Mouse (Mus musculus) hindbrain, embryonic 11.5 days (tissue): ENCODE measurements around the gene Ogdhl. TPM values are rescaled to one million over a fixed set of nuclear protein-coding genes. Genes with fewer than 3 reads are reported as not detected.
"Not testable (repeated sequence)": the region's sequence is repeated elsewhere in the genome, so short reads cannot be mapped to it uniquely, and the experiment has no call there.

ENCODE experiments used
- ATAC-seq: fragments of 200-750 bp; cut with Nextera tagmentation; 2 replicates; pipeline ENCODE4 v1.8.0; 2017; ENCODE audit warnings: mild to moderate bottlenecking, moderate TSS enrichment, moderate library complexity; ENCODE audit not compliant: low FRiP score
- DNase-seq: peaks from one replicate; pipeline ENCODE4 v3.0.0-alpha.2; 2015; ENCODE audit warnings: low spot score
- H3K27ac ChIP-seq: fragments of 300-500 bp; sonication (generic); 2 replicates; pipeline ENCODE4 v1.5.1; 2014; ENCODE audit warnings: mild to moderate bottlenecking, low read depth, low read length
- H3K27me3 ChIP-seq: fragments of 300-500 bp; sonication (generic); 2 replicates; pipeline ENCODE4 v1.6.1; 2014; ENCODE audit warnings: mild to moderate bottlenecking, low read length, moderate library complexity, mixed read lengths; ENCODE audit not compliant: control insufficient read depth, insufficient read depth
- H3K36me3 ChIP-seq: fragments of 300-500 bp; sonication (generic); 2 replicates; pipeline ENCODE4 v1.6.1; 2014; ENCODE audit warnings: mild to moderate bottlenecking, low read length, moderate library complexity, mixed read lengths; ENCODE audit not compliant: control insufficient read depth, insufficient read depth
- H3K4me1 ChIP-seq: fragments of 300-500 bp; sonication (generic); replicated peaks from 2 replicates; pipeline ENCODE4 v1.6.1; 2014; ENCODE audit warnings: low read length, mixed read lengths; ENCODE audit not compliant: control insufficient read depth, insufficient read depth
- H3K4me2 ChIP-seq: fragments of 300-500 bp; sonication (generic); replicated peaks from 2 replicates; pipeline ENCODE4 v1.6.1; 2014; ENCODE audit warnings: mild to moderate bottlenecking, low read depth, low read length
- H3K4me3 ChIP-seq: fragments of 300-500 bp; sonication (generic); 2 replicates; pipeline ENCODE4 v1.5.1; 2014; ENCODE audit warnings: low read depth, low read length
- H3K9ac ChIP-seq: fragments of 300-500 bp; sonication (generic); 2 replicates; pipeline ENCODE4 v1.6.1; 2014; ENCODE audit warnings: low read depth, low read length
- H3K9me3 ChIP-seq: fragments of 300-500 bp; sonication (generic); 2 replicates; pipeline ENCODE4 v1.6.1; 2016; ENCODE audit warnings: low read length; ENCODE audit not compliant: control insufficient read depth
- WGBS: fragments of 180-500 bp; shearing (Covaris S2); extraction: QIAGEN DNeasy Blood & Tissue Kit; methylation state at CpG from one replicate; pipeline ENCODE4 v1.1.7; 2014; 5-methylcytosine and 5-hydroxymethylcytosine counted together
- polyA plus RNA-seq: library from polyadenylated mRNA; unstranded; fragments of >200 nt; fragmentation: Nextera tagmentation; extraction: Ambion mirVana; gene quantifications from 2 replicates; pipeline ENCODE4 v1.2.1, GENCODE M21; 2014

Gene Ogdhl
- polyA plus RNA-seq, 1 experiment from 2014 or later, result 14.5 TPM

DNA sequence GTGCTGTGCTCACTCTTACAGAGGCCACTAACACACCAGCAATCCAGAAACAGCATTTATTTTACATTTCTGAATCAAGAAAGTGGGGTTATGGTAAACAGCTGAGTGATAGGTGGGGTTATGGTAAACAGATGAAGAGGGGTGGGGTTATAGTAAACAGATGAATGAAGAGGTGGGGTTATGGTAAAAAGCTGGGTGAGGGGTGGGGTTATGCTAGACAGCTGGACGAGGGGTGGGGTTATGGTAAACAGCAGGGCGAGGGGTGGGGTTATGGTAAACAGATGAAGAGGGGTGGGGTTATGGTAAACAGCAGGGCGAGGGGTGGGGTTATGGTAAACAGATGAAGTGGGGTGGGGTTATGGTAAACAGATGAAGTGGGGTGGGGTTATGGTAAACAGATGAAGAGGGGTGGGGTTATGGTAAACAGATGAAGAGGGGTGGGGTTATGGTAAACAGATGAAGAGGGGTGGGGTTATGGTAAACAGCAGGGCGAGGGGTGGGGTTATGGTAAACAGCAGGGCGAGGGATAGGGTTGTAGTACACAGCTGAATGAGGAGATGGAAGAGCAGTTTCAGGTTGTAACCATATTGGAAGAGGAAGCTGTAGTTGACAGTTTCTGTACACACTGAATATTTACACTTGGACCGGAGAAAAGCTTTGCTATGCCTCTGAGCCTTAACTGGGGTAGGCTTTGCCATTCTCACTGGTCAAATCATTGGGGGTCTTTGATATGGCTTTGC is 29.5 kb downstream of the Ogdhl start:
- not testable (repeated sequence) for H3K9me3 ChIP-seq, H3K4me2 ChIP-seq, H3K36me3 ChIP-seq, H3K4me1 ChIP-seq, H3K27me3 ChIP-seq, H3K27ac ChIP-seq, H3K4me3 ChIP-seq, H3K9ac ChIP-seq, DNase-seq, ATAC-seq
- 34% methylated on average over 6 of the region's 6 CpGs for WGBS

DNA sequence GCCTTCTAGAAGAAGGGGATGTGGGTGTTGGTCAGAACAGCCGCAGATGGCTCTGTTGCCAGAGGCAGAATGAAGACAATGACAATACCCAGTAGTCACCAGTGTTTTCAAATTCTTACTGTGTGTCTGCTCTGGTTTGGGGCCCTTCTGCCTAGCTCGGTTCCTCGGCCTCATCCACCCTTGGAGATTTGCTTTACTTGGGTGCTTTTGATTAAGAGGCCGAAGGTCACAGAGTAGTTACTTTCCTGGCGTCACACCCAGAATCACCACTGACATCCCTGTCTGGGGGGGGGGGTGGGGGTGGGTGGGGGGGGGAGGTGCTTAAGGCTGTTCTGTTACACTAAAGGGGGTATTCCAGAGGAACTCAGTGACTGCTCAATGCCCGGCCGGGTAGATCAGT is 42.5 kb downstream of the Ogdhl start:
- Histone ChIP-seq H3K4me2 (no peak overlapping the region), H3K9me3 (no peaks in the 10 kb centered on the region), H3K4me3 (no peak overlapping the region), H3K36me3 (no peaks in the 10 kb centered on the region), H3K9ac (no peak overlapping the region), H3K27ac (no peak overlapping the region), H3K27me3 (no peaks in the 10 kb centered on the region), H3K4me1 (no peaks in the 10 kb centered on the region)
- 56% methylated on average over 7 of the region's 7 CpGs for WGBS
- DNase-seq (no peak), ATAC-seq (no peak)

DNA sequence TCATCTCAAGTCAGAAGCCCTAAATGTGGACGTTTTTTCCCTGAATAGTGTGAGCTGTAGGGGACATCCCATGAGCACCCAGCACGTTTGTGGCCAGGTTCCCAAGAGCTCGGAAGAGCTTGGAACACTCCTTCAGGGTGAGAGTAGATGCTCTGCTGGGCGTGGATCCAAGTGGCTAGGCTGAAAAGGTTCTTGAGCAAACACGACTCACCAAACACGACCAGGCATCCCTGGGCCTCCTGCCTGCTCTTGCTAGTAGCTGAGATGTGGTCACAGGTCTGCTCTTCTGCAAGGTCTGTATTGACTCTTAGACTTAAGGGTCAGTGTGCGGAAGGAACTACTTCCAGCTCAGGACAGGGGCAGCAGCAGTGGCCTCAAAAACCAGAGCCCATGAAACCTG is 47.9 kb downstream of the Ogdhl start:
- H3K27me3 ChIP-seq, result no peaks in the 10 kb centered on the region
- ATAC-seq (no peak), DNase-seq (no peak)
- no peaks in the 10 kb centered on the region for H3K4me1 ChIP-seq
- H3K9ac ChIP-seq, result no peak overlapping the region
- H3K36me3 ChIP-seq, result no peaks in the 10 kb centered on the region
- H3K9me3 ChIP-seq, result no peaks in the 10 kb centered on the region
- 73% methylated on average over 7 of the region's 7 CpGs for WGBS
- H3K4me2 ChIP-seq, result no peak overlapping the region
- H3K4me3 ChIP-seq, result no peak overlapping the region
- H3K27ac ChIP-seq, result no peak overlapping the region

DNA sequence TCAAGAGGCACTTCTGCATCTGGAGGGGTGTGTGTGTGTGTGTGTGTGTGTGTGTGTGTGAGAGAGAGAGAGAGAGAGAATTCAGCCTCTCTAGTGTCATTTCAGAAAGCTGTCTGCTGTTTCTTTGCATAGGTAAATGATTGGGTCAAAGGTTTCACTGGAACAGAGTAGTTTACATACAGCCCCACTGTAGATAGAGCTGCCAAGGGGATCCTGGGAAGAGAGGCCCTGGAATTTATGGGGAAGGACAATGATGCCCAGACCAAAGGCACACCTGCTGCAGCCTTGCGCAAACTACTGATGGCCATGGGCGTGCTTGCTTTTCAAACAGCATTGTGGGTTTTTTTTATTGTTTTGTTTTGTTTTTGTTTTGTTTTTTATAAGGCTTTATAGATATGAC is 50.7 kb downstream of the Ogdhl start:
- Histone ChIP-seq H3K4me2 (no peak overlapping the region), H3K27me3 (no peaks in the 10 kb centered on the region), H3K4me3 (no peak overlapping the region), H3K9me3 (no peaks in the 10 kb centered on the region), H3K36me3 (no peaks in the 10 kb centered on the region), H3K9ac (no peak overlapping the region), H3K27ac (no peak overlapping the region), H3K4me1 (no peaks in the 10 kb centered on the region)
- DNase-seq, result no peak
- no peak for ATAC-seq
- WGBS, result 93% methylated on average over 2 of the region's 2 CpGs

DNA sequence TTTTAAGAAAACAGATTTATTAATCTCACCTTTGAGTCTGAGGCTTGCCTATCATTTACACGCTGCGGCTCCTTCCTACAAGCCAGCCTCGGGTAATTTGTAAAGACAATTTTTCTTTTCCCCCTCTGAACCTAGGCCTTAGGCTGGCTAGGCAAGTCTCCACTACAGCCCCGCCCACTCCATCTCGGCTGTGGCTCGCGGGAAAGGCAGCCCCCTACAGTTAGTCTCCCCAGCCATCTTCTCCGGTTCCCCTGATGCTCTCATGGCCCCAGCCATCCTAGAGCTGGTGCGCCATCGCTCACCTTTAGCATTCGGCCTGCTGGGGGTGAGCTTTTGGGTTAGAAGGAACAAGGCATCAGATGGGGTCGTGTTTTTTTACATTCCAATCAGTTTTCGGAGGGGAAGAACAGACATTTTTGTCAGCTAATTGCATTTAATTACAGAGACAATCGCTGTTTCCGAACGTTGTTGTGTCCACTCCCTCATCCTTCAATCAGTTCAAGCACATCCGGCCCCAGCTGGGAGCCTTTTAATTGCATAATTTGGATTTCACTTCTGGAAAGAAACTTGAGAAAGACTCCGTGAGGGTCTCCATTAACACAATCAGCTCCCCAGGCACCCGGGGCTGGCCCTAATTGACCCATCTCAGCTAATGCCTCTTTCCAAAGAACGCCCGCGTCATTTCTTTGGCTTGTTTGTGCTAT is 57.7 kb downstream of the Ogdhl start:
- no peaks in the 10 kb centered on the region; the same call in 1 of the 2 replicates for H3K27me3 ChIP-seq
- no peak overlapping the region for H3K9ac ChIP-seq
- DNase-seq, result peak; percentile 51
- H3K36me3 ChIP-seq, result no peaks in the 10 kb centered on the region
- ATAC-seq, result no peak
- H3K4me1 ChIP-seq, result no peaks in the 10 kb centered on the region; the same call in 1 of the 2 replicates
- no peaks in the 10 kb centered on the region for H3K9me3 ChIP-seq
- H3K4me2 ChIP-seq, result no peak overlapping the region; the same call in 1 of the 2 replicates
- 16% methylated on average over 22 of the region's 22 CpGs for WGBS
- H3K4me3 ChIP-seq, result 0 out of 2 replicates have a peak overlapping the region, but pooled peaks have one; percentile 6
- H3K27ac ChIP-seq, result no peak overlapping the region

DNA sequence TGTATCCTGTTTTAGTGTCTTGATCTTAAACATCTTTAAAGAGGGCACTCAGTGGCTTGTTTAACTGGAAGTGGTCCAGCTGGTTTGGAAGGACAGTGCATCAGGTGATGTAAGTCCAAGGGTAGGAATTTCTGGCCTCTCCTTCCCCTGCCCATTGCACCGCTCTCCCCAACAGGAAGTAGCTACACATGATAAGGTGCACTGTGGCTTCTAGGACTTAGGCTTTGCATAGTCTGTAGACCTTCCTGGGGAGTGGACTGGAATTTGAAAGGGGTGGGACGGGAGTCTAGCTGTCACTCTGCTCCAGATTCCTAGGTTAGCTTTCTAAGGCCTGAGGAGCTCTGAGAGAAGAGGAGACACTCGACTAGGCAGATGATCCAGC is 58.3 kb downstream of the Ogdhl start:
- H3K9ac ChIP-seq, result no peak overlapping the region
- WGBS, result 45% methylated on average over 3 of the region's 3 CpGs
- H3K36me3 ChIP-seq, result no peaks in the 10 kb centered on the region
- no peaks in the 10 kb centered on the region; the same call in 1 of the 2 replicates for H3K27me3 ChIP-seq
- DNase-seq, result peak; percentile 10
- H3K4me1 ChIP-seq, result no peaks in the 10 kb centered on the region; the same call in 1 of the 2 replicates
- no peak for ATAC-seq
- H3K4me2 ChIP-seq, result no peak overlapping the region
- H3K4me3 ChIP-seq, result no peak overlapping the region
- no peak overlapping the region for H3K27ac ChIP-seq
- H3K9me3 ChIP-seq, result no peaks in the 10 kb centered on the region

DNA sequence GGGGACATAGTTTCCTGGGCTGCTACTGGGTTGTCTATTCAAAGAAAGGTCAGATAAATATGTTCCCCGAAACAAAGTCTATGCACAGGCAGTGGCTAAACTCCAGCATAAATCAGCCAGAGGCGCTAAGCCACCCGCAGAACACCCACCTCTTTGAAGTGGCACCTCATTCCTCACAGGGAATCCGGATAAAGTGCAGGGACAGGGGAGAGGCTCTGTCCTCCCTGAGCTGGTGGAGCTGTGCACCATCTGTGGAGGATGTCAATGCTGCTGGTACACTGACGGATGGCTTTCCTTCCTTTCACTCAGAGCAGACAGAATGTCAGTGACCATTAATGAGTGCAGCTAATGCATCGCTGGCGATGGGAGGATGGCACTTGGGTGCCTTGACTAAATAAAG is 59.2 kb downstream of the Ogdhl start:
- Histone ChIP-seq H3K9ac (no peak overlapping the region), H3K27ac (no peak overlapping the region), H3K4me3 (no peak overlapping the region), H3K36me3 (no peaks in the 10 kb centered on the region), H3K4me1 (no peaks in the 10 kb centered on the region; the same call in 1 of the 2 replicates), H3K9me3 (no peaks in the 10 kb centered on the region), H3K27me3 (no peaks in the 10 kb centered on the region; the same call in 1 of the 2 replicates), H3K4me2 (no peak overlapping the region)
- WGBS, result 26% methylated on average over 7 of the region's 7 CpGs
- ATAC-seq, result peak; percentile 59; the same call in 1 of the 2 replicates
- peak; percentile 26 for DNase-seq

DNA sequence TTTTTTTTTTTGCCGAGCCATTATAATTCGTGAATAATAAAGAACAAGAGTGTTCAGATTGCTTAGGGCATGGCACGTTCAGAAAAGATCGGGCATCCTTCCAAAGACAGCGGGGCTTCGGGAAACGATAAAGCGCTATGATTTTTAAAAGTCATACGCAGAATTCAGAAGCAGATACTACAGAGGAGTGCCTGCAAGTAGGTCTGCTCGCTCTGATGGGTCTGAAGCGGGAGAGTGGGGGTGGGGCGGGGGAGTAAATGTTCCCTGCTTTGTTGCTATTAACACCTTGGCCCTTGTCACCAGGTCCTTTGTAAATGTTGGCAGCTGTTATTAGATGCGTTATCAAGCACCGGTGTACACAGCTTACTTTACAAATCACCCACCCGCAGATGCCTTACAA is 59.8 kb downstream of the Ogdhl start:
- Histone ChIP-seq H3K36me3 (no peaks in the 10 kb centered on the region), H3K4me1 (no peaks in the 10 kb centered on the region; the same call in 1 of the 2 replicates), H3K4me3 (no peak overlapping the region), H3K9me3 (no peaks in the 10 kb centered on the region), H3K4me2 (no peak overlapping the region), H3K27ac (0 out of 2 replicates have a peak overlapping the region, but pooled peaks have one; percentile 13), H3K27me3 (no peaks in the 10 kb centered on the region; the same call in 1 of the 2 replicates), H3K9ac (no peak overlapping the region)
- WGBS, result 52% methylated on average over 15 of the region's 15 CpGs
- ATAC-seq (no peak; the same call in 1 of the 2 replicates), DNase-seq (peak; percentile 25)
